Mouse (Mus musculus) forebrain, embryonic 16.5 days (tissue): ENCODE results near the gene Aldh1l1. TPM values are rescaled to one million over a fixed set of nuclear protein-coding genes. Genes with fewer than 3 reads are reported as not detected.

Source experiments
- ATAC-seq: fragments of 200-750 bp; cut with Nextera tagmentation; 2 replicates; pipeline ENCODE4 v1.8.0; 2017; ENCODE audit warnings: mild to moderate bottlenecking, moderate library complexity
- H3K27ac ChIP-seq: fragments of 300-500 bp; sonication (generic); 2 replicates; pipeline ENCODE4 v1.5.1; 2014; ENCODE audit warnings: low read length, control low read depth
- H3K27me3 ChIP-seq: fragments of 300-500 bp; sonication (generic); replicated peaks from 2 replicates; pipeline ENCODE4 v1.6.1; 2014; ENCODE audit warnings: low read length; ENCODE audit not compliant: control insufficient read depth, insufficient read depth
- H3K36me3 ChIP-seq: fragments of 300-500 bp; sonication (generic); 2 replicates; pipeline ENCODE4 v1.6.1; 2014; ENCODE audit not compliant: control insufficient read depth, insufficient read depth
- H3K4me1 ChIP-seq: fragments of 300-500 bp; sonication (generic); replicated peaks from 2 replicates; pipeline ENCODE4 v1.6.1; 2014; ENCODE audit warnings: low read length; ENCODE audit not compliant: control insufficient read depth, insufficient read depth
- H3K4me2 ChIP-seq: fragments of 300-500 bp; sonication (generic); 2 replicates; pipeline ENCODE4 v1.6.1; 2014; ENCODE audit warnings: mild to moderate bottlenecking, low read length, control low read depth
- H3K4me3 ChIP-seq: fragments of 300-500 bp; sonication (generic); replicated peaks from 2 replicates; pipeline ENCODE4 v1.5.1; 2014; ENCODE audit warnings: mild to moderate bottlenecking, low read length, control low read depth
- H3K9ac ChIP-seq: fragments of 300-500 bp; sonication (generic); replicated peaks from 2 replicates; pipeline ENCODE4 v1.6.1; 2014; ENCODE audit warnings: low read depth, low read length, control low read depth
- H3K9me3 ChIP-seq: fragments of 300-500 bp; sonication (generic); 2 replicates; pipeline ENCODE4 v1.6.1; 2016; ENCODE audit warnings: low read length; ENCODE audit not compliant: control insufficient read depth
- WGBS: fragments of 180-500 bp; shearing (Covaris S2); extraction: QIAGEN DNeasy Blood & Tissue Kit; methylation state at CpG from one replicate; pipeline ENCODE4 v1.1.7; 2014; 5-methylcytosine and 5-hydroxymethylcytosine counted together
- polyA plus RNA-seq: library from polyadenylated mRNA; unstranded; fragments of >200 nt; fragmentation: Nextera tagmentation; extraction: Ambion mirVana; gene quantifications from 2 replicates; pipeline ENCODE4 v1.2.1, GENCODE M21; 2015

Aldh1l1 gene
- polyA plus RNA-seq, 1 experiment from 2014 or later, result 33.3 TPM

DNA sequence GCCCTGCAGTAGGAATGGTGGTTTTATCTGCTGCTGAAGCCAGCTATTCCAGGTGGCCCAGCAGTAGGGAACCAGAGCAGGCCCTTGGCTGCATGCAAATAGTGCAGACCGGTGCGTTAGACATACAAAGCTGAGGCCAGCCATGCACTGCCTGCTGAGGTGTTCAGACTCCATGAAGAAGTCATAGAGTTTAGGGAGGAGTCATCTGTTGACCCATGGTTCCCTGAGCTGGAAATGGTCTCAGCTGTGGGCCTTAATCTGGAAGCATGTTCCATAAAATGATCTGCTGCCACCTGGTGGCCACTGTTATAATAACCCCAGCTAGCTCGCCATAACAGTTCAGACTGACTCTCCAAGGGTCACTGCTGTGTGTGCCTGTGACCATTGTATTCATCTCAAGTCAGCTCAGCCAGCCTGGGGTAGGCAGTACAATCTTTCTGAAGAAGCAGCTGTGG, 89.1 kb downstream of the Aldh1l1 start:
- H3K27me3 ChIP-seq, result no peaks in the 10 kb centered on the region

DNA sequence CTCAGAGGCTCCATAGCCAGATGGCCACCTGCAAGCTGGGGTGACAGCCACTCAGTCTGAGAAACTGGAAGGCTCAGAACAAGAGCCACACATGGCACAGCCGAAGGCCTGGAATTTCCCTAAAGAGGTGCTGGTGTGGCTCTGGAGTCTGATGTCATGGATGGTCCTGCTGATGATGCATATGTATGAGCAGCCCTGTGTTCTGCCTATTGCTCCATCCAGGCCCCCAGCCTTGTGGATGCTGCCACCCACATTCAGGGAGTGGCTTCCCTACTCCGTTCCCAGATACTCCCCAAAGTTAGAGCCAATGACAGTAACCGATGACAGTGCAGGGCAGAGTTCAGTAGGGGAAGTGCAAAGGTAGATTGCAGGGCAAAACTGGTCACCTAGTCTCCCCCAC, 91.9 kb downstream of the Aldh1l1 start:
- Histone ChIP-seq H3K9ac (no peak overlapping the region), H3K9me3 (no peaks in the 10 kb centered on the region), H3K27me3 (no peaks in the 10 kb centered on the region), H3K4me2 (no peak overlapping the region), H3K4me1 (0 out of 2 replicates have a peak, but pooled peaks cover 4% of the 10 kb centered on the region), H3K4me3 (no peak overlapping the region), H3K36me3 (no peaks in the 10 kb centered on the region), H3K27ac (no peak overlapping the region)
- ATAC-seq, result peak; percentile 61
- WGBS, result 48% methylated on average over 3 of the region's 3 CpGs

More for the DNA sequence above, 89.1 kb downstream of the Aldh1l1 start:
- no peak overlapping the region for H3K4me3 ChIP-seq
- H3K27ac ChIP-seq, result no peak overlapping the region
- no peaks in the 10 kb centered on the region for H3K9me3 ChIP-seq
- H3K4me1 ChIP-seq, result 0 out of 2 replicates have a peak, but pooled peaks cover 4% of the 10 kb centered on the region
- H3K4me2 ChIP-seq, result no peak overlapping the region
- H3K9ac ChIP-seq, result no peak overlapping the region
- ATAC-seq, result peak; percentile 57
- H3K36me3 ChIP-seq, result no peaks in the 10 kb centered on the region
- WGBS, result 37% methylated on average over 3 of the region's 3 CpGs

DNA sequence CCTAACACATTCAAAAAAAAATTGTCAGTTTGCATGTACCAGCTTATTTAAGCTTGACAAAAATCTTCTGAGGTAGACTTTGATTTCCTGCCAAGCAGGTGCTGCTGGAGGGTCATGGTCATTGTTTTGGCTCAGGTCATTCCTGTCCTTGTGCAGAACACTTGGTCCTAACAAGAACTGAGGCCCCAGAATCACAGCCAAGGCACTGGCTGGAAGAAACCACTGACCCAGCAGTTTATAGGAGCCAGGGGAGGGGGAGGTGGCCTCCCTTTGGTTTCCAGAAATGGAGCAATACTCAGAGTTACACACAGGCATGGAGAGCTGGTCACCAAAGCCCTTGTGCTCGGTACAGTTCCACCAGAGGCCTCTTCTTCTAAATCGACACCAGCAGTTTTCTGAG, 96.1 kb downstream of the Aldh1l1 start:
- Histone ChIP-seq H3K4me3 (no peak overlapping the region), H3K4me2 (no peak overlapping the region), H3K27me3 (no peaks in the 10 kb centered on the region), H3K27ac (no peak overlapping the region), H3K4me1 (0 out of 2 replicates have a peak, but pooled peaks cover 4% of the 10 kb centered on the region), H3K9me3 (no peaks in the 10 kb centered on the region), H3K36me3 (no peaks in the 10 kb centered on the region), H3K9ac (no peak overlapping the region)
- 82% methylated on average over 2 of the region's 2 CpGs for WGBS
- ATAC-seq, result no peak

DNA sequence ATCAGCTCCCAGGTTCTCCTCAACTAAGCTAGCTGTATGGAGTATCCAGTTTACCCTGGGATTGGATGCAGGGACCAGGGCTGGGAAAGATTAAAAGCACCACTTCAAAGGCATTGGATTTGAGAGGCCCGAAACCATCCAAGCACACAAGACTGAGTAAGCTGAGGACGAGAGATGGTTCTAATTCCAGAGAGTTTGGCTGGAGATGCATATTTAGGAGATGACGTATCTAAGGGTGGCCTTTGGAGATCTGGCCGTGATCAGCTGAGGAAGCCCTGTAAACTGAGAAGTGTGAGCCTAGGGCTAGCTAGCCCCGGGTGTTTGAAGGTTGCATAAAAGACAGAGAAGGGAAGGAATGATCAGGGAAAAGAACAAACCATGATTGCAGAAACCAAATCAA, 101.9 kb downstream of the Aldh1l1 start:
- Histone ChIP-seq H3K4me1 (no peaks in the 10 kb centered on the region), H3K4me3 (no peak overlapping the region), H3K9me3 (no peaks in the 10 kb centered on the region), H3K36me3 (no peaks in the 10 kb centered on the region), H3K27me3 (no peaks in the 10 kb centered on the region), H3K27ac (no peak overlapping the region), H3K4me2 (no peak overlapping the region), H3K9ac (no peak overlapping the region)
- no peak for ATAC-seq
- WGBS, result 76% methylated on average over 5 of the region's 5 CpGs

DNA sequence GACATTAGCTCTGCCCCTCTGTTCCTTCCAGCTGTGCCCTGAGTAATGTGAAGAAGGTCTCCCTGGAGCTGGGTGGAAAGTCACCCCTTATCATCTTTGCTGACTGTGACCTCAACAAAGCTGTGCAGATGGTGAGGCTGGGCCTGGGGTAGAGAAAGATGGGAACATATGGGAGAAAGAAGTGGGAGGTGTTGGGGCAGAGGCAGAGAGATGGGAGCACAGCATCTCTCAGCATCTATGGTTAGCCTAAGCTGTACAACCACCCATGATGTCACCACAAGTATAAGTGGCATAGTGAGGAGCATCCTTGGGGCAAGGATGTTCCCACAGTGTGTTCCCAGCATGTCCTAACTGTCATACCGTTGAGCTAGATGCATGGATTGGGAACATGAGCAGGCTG, 104.5 kb downstream of the Aldh1l1 start:
- Histone ChIP-seq H3K27me3 (no peaks in the 10 kb centered on the region), H3K4me2 (no peak overlapping the region)
- WGBS, result 85% methylated on average over 1 of the region's 1 CpGs

DNA sequence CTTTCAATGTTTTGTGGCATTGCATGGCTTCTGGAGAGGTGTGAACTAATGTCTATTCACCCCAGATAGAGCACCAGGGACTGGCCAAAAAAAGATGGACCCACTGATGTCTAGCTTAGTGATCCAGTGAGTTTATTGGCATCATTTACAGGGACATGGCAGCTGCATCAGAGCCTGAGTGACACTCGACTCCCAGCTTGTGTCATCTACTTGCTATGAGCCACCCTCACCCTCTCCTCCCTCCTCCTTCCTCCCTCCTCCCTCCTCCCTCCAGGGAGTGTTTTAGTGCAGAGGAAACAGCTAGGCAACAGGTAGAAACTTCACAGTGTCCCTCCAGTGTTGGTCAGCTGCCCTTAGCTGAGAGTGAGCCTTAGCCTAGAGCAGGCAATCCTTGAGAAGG, 108.7 kb downstream of the Aldh1l1 start:
- ATAC-seq, result no peak
- H3K27ac ChIP-seq, result no peak overlapping the region
- no peak overlapping the region for H3K4me3 ChIP-seq
- H3K27me3 ChIP-seq, result no peaks in the 10 kb centered on the region
- WGBS, result 82% methylated on average over 1 of the region's 1 CpGs
- no peaks in the 10 kb centered on the region for H3K4me1 ChIP-seq
- H3K36me3 ChIP-seq, result no peaks in the 10 kb centered on the region
- H3K9me3 ChIP-seq, result no peaks in the 10 kb centered on the region
- H3K4me2 ChIP-seq, result no peak overlapping the region
- no peak overlapping the region for H3K9ac ChIP-seq

More for the DNA sequence above, 104.5 kb downstream of the Aldh1l1 start:
- Histone ChIP-seq H3K4me1 (no peaks in the 10 kb centered on the region), H3K27ac (no peak overlapping the region), H3K36me3 (no peaks in the 10 kb centered on the region), H3K9ac (no peak overlapping the region), H3K4me3 (no peak overlapping the region), H3K9me3 (no peaks in the 10 kb centered on the region)
- no peak for ATAC-seq

DNA sequence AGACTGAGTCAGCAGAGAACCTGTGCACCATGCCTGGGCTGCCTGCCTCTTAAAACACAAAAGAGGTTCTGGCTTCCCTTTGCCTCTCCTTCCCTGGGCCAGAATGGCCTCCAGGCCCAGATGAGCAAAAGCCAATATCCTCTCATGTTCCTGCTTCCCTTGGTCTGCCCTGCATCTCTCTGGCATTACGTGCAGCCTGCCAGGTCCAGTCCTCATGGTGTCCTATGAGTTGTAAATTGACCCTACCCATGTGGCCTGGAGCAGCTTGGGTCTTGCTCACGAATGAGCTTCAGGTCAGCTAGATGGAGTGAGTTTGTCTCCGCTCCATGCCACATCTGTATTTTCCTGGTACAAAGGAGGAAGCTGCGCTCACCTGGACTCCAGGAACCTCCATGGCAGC, 110.8 kb downstream of the Aldh1l1 start:
- ATAC-seq, result no peak
- H3K27me3 ChIP-seq, result no peaks in the 10 kb centered on the region
- no peaks in the 10 kb centered on the region for H3K36me3 ChIP-seq
- no peak overlapping the region for H3K9ac ChIP-seq
- WGBS, result 86% methylated on average over 4 of the region's 4 CpGs
- H3K4me2 ChIP-seq, result no peak overlapping the region
- no peaks in the 10 kb centered on the region for H3K4me1 ChIP-seq
- no peak overlapping the region for H3K27ac ChIP-seq
- H3K4me3 ChIP-seq, result no peak overlapping the region
- no peaks in the 10 kb centered on the region for H3K9me3 ChIP-seq

DNA sequence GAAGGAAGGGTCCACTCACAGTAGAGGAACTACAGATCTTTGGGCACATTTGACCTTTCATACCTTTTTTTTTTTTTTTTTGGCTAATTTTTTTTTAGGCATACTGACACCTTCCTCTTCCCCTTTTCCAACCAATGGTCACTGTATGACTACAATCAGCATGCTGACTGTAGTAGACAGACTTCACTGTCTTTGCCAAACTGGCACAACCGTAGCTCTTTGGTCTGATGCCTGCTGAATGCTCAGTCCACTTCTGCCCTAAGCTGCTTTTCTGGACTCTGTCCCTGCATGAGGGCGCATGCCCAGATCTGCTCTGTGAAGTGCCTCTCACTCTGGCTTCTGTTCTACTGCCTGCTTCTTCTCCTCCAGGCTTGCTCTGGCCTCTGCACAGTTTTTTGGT, 111.4 kb downstream of the Aldh1l1 start:
- no peaks in the 10 kb centered on the region for H3K4me1 ChIP-seq
- no peaks in the 10 kb centered on the region for H3K27me3 ChIP-seq
- ATAC-seq, result no peak
- no peaks in the 10 kb centered on the region for H3K9me3 ChIP-seq
- 71% methylated on average over 2 of the region's 2 CpGs for WGBS
- H3K9ac ChIP-seq, result no peak overlapping the region
- H3K4me2 ChIP-seq, result no peak overlapping the region
- no peak overlapping the region for H3K4me3 ChIP-seq
- no peaks in the 10 kb centered on the region for H3K36me3 ChIP-seq
- no peak overlapping the region for H3K27ac ChIP-seq

DNA sequence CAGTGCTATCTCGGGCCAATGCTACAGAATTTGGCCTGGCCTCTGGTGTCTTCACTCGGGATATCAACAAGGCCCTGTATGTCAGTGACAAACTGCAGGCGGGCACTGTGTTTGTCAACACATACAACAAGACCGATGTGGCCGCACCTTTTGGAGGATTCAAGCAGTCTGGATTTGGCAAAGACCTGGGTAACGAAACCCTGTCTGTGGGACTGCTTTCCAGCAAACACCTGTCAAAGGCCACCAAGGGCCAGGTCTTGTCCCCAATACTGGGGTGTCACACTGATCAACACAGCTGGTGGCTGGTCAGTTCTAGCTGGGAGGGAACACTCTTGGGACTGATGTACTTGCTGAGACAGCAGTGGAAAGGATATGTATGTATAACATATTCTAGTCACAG, 112.0 kb downstream of the Aldh1l1 start:
- H3K9ac ChIP-seq, result no peak overlapping the region
- no peaks in the 10 kb centered on the region for H3K36me3 ChIP-seq
- no peaks in the 10 kb centered on the region for H3K4me1 ChIP-seq
- H3K4me3 ChIP-seq, result no peak overlapping the region
- WGBS, result 94% methylated on average over 6 of the region's 6 CpGs
- H3K4me2 ChIP-seq, result no peak overlapping the region
- no peaks in the 10 kb centered on the region for H3K27me3 ChIP-seq
- H3K27ac ChIP-seq, result no peak overlapping the region
- ATAC-seq, result no peak
- H3K9me3 ChIP-seq, result no peaks in the 10 kb centered on the region

DNA sequence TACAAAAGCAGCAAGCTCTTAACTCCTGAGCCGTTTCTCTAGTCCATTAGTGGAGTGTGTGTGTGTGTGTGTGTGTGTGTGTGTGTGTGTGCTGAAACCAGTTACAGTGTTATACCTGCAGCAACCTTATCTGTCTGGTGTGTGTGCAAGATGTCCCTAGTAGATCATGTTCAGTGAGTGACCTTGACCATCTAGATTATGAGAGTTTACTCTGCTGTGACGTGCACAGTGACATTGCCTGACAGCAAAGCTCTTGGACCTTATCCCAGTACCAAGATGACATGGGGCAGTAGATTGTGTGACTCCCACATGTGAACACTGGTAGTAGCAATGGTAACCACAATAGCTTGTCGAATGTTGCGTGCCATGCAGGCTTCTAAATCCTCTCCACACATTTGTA, 114.1 kb downstream of the Aldh1l1 start:
- no peak overlapping the region for H3K27ac ChIP-seq
- no peak overlapping the region for H3K9ac ChIP-seq
- no peak for ATAC-seq
- no peaks in the 10 kb centered on the region for H3K27me3 ChIP-seq
- no peak overlapping the region for H3K4me3 ChIP-seq
- no peak overlapping the region for H3K4me2 ChIP-seq
- H3K9me3 ChIP-seq, result no peaks in the 10 kb centered on the region
- H3K36me3 ChIP-seq, result no peaks in the 10 kb centered on the region
- WGBS, result 81% methylated on average over 4 of the region's 4 CpGs
- H3K4me1 ChIP-seq, result peaks cover 5% of the 10 kb centered on the region
